Mouse (Mus musculus) intestine, embryonic 16.5 days (tissue): ENCODE data around the gene Usf3. TPM values are rescaled to one million over a fixed set of nuclear protein-coding genes. Genes with fewer than 3 reads are reported as not detected.
A peak's percentile ranks its signal among the peaks of the same experiment; 100 is the strongest.

Experiments
- ATAC-seq: fragments of 200-750 bp; cut with Nextera tagmentation; 2 replicates; pipeline ENCODE4 v1.8.0; 2017; ENCODE audit warnings: moderate TSS enrichment, moderate library complexity
- H3K27ac ChIP-seq: fragments of 300-500 bp; sonication (generic); 2 replicates; pipeline ENCODE4 v1.5.1; 2014; ENCODE audit warnings: mild to moderate bottlenecking, low read length
- H3K27me3 ChIP-seq: fragments of 300-500 bp; sonication (generic); replicated peaks from 2 replicates; pipeline ENCODE4 v1.6.1; 2014; ENCODE audit warnings: low read length, control low read depth, mixed read lengths; ENCODE audit not compliant: control insufficient read depth, insufficient read depth
- H3K36me3 ChIP-seq: fragments of 300-500 bp; sonication (generic); 2 replicates; pipeline ENCODE4 v1.6.1; 2014; ENCODE audit warnings: low read length, control low read depth; ENCODE audit not compliant: control insufficient read depth, insufficient read depth
- H3K4me1 ChIP-seq: fragments of 300-500 bp; sonication (generic); 2 replicates; pipeline ENCODE4 v1.6.1; 2014; ENCODE audit warnings: low read length, control low read depth, mixed read lengths; ENCODE audit not compliant: control insufficient read depth, insufficient read depth
- H3K4me2 ChIP-seq: fragments of 300-500 bp; sonication (generic); 2 replicates; pipeline ENCODE4 v1.6.1; 2014; ENCODE audit warnings: low read depth, low read length, control low read depth
- H3K4me3 ChIP-seq: fragments of 300-500 bp; sonication (generic); 2 replicates; pipeline ENCODE4 v1.5.1; 2014; ENCODE audit warnings: mild to moderate bottlenecking, low read length
- H3K9ac ChIP-seq: fragments of 300-500 bp; sonication (generic); 2 replicates; pipeline ENCODE4 v1.6.1; 2014; ENCODE audit warnings: low read depth, low read length
- H3K9me3 ChIP-seq: fragments of 300-500 bp; sonication (generic); 2 replicates; pipeline ENCODE4 v1.6.1; 2016; ENCODE audit warnings: low read length, control low read depth; ENCODE audit not compliant: control insufficient read depth
- WGBS: fragments of 180-500 bp; shearing (Covaris S2); extraction: QIAGEN DNeasy Blood & Tissue Kit; methylation state at CpG from one replicate; pipeline ENCODE4 v1.1.7; 2014; 5-methylcytosine and 5-hydroxymethylcytosine counted together
- polyA plus RNA-seq: library from polyadenylated mRNA; unstranded; fragments of >200 nt; fragmentation: Nextera tagmentation; extraction: Ambion mirVana; gene quantifications from 2 replicates; pipeline ENCODE4 v1.2.1, GENCODE M21; 2015

The Usf3 gene
- polyA plus RNA-seq, 1 experiment from 2014 or later, result 2.0 TPM

- Histone ChIP-seq H3K9ac (no peak overlapping the region), H3K27ac (no peak overlapping the region), H3K27me3 (no peaks in the 10 kb centered on the region), H3K9me3 (no peaks in the 10 kb centered on the region), H3K36me3 (no peaks in the 10 kb centered on the region), H3K4me2 (no peak overlapping the region), H3K4me1 (no peaks in the 10 kb centered on the region), H3K4me3 (no peak overlapping the region)
- 43% methylated on average over 3 of the region's 3 CpGs for WGBS
- 0 out of 2 replicates have a peak, but pooled peaks have one; percentile 16 for ATAC-seq
Observed at GRCm38 (mm10) chr16:44165182-44165581, 7.9 kb upstream of the Usf3 start.

DNA sequence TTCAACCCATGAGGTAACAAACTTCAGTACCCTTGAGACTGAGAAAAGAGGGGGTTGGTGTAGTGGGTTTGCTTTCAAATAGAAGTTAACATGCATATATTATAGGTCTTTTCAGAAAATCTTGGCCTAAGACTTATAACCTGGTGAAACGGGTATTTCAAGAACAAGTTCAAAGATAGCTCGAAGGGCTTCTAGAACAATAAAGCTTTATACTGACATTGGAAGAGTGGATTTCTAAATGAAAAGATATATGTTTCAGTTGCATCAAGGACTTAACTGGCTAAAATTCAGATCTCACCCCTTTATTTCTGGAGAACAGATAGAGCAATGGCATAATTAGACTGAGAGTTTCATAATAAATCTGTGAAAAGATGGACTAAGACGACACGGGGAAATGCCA lies 4.1 kb upstream of the Usf3 start:
- 0 out of 2 replicates have a peak, but pooled peaks cover 4% of the 10 kb centered on the region for H3K4me1 ChIP-seq
- H3K27ac ChIP-seq, result no peak overlapping the region
- no peak for ATAC-seq
- WGBS, result 79% methylated on average over 4 of the region's 4 CpGs
- H3K9me3 ChIP-seq, result no peaks in the 10 kb centered on the region
- no peak overlapping the region for H3K4me2 ChIP-seq
- no peak overlapping the region for H3K4me3 ChIP-seq
- H3K27me3 ChIP-seq, result no peaks in the 10 kb centered on the region
- no peaks in the 10 kb centered on the region for H3K36me3 ChIP-seq
- no peak overlapping the region for H3K9ac ChIP-seq

DNA sequence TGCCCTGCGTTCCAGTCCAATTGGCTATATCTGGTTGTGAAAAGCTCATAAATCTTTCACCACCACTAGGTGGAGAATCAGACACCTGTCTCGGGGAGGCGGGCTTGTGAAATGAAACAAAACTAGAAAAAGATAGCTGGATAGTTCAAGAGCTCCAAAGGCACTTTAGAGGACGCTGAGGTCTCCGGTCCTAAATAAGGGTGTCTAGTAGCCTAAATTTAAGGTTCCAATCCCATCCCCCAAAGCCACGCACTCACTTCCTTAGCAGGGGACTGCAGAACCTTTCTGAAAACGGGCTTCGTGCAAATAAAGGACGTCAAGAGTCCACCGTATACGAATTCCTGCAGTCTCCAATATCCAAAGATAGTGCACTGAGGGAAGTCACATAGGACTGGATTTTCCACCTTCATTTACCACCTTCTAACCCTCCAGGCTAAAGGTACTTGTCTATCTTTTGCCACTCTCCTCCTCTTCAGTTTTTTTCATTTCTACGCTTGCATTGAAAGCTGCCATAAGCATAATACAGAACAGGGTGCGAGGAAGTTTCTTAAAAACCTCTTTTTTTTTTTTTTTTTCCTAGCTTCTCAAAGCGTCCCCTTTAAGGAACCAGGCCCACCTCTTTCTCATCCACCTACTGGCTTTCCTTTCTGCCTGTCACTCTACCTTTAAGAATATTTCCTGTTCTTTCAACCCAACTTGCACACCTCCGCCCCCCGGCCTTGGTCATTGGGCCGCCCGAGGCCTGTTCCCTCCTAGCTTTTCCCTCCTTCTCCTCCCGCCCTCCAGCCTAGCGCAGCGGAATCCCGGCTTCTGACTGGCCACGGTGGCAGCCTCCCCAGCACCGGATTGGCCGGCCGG lies 520 bp upstream of the Usf3 start:
- Histone ChIP-seq H3K36me3 (no peaks in the 10 kb centered on the region), H3K4me1 (peaks cover 15% of the 10 kb centered on the region), H3K4me3 (peak overlapping the region; percentile 88), H3K9ac (peak overlapping the region; percentile 73), H3K4me2 (peak overlapping the region; percentile 81), H3K9me3 (no peaks in the 10 kb centered on the region), H3K27me3 (no peaks in the 10 kb centered on the region), H3K27ac (peak overlapping the region; percentile 97)
- peak; percentile 99 for ATAC-seq
- under 1% methylated on average over 26 of the region's 26 CpGs for WGBS

- H3K9me3 ChIP-seq, result no peaks in the 10 kb centered on the region
- H3K4me3 ChIP-seq, result peak overlapping the region; percentile 88
- H3K36me3 ChIP-seq, result no peaks in the 10 kb centered on the region
- ATAC-seq, result no peak
- WGBS, result 13% methylated on average over 7 of the region's 7 CpGs
- H3K4me2 ChIP-seq, result peak overlapping the region; percentile 49
- H3K27me3 ChIP-seq, result no peaks in the 10 kb centered on the region
- H3K27ac ChIP-seq, result peak overlapping the region; percentile 95
- H3K9ac ChIP-seq, result peak overlapping the region; percentile 97
- H3K4me1 ChIP-seq, result peaks cover 16% of the 10 kb centered on the region
Observed at GRCm38 (mm10) chr16:44173966-44174530, 1.0 kb downstream of the Usf3 start.

- WGBS, result 55% methylated on average over 1 of the region's 1 CpGs
- Histone ChIP-seq H3K9ac (peak overlapping the region; percentile 45; the same call in 1 of the 2 replicates), H3K4me1 (peaks cover 18% of the 10 kb centered on the region), H3K9me3 (no peaks in the 10 kb centered on the region), H3K36me3 (no peaks in the 10 kb centered on the region), H3K4me3 (peak overlapping the region; percentile 11), H3K27ac (peak overlapping the region; percentile 85), H3K27me3 (no peaks in the 10 kb centered on the region), H3K4me2 (peak overlapping the region; percentile 37)
- ATAC-seq, result peak; percentile 6; the same call in 1 of the 2 replicates
Observed at GRCm38 (mm10) chr16:44175001-44175400, 2.0 kb downstream of the Usf3 start.

- H3K27me3 ChIP-seq, result no peaks in the 10 kb centered on the region
- 0 out of 2 replicates have a peak, but pooled peaks cover under 1% of the 10 kb centered on the region for H3K36me3 ChIP-seq
- peaks cover 18% of the 10 kb centered on the region for H3K4me1 ChIP-seq
- no peak overlapping the region for H3K27ac ChIP-seq
- ATAC-seq, result no peak
- no peak overlapping the region for H3K4me2 ChIP-seq
- no peak overlapping the region for H3K9ac ChIP-seq
- 100% methylated on average over 2 of the region's 2 CpGs for WGBS
- no peaks in the 10 kb centered on the region for H3K9me3 ChIP-seq
- H3K4me3 ChIP-seq, result no peak overlapping the region
Observed at GRCm38 (mm10) chr16:44176511-44176910, 3.5 kb downstream of the Usf3 start.

- 50% methylated on average over 1 of the region's 1 CpGs for WGBS
- Histone ChIP-seq H3K4me1 (peaks cover 14% of the 10 kb centered on the region), H3K27ac (peak overlapping the region; percentile 28; the same call in 1 of the 2 replicates), H3K27me3 (no peaks in the 10 kb centered on the region), H3K9me3 (no peaks in the 10 kb centered on the region), H3K9ac (no peak overlapping the region), H3K36me3 (0 out of 2 replicates have a peak, but pooled peaks cover 3% of the 10 kb centered on the region), H3K4me3 (no peak overlapping the region), H3K4me2 (no peak overlapping the region)
- peak; percentile 75 for ATAC-seq
Observed at GRCm38 (mm10) chr16:44178555-44178954, 5.5 kb downstream of the Usf3 start.

DNA sequence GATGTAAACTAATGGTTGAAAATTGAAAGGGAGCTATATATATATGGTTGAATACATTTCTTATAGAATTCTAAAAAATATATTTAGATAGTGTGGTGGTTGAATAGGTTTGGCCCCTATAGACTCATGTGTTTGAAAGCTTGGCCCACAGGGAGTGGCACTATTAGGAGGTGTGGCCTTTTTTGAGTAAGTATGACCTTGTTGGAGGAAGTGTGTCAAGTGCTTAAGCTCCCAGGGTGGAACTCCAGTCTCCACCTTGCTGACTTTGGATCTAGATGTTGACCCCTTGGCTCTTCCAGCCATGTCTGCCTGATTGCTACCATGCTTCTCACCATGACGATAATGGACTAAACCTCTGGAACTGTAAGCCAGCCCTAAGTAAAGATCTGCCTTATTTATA lies 9.6 kb downstream of the Usf3 start:
- ATAC-seq, result no peak
- Histone ChIP-seq H3K4me2 (no peak overlapping the region), H3K9ac (no peak overlapping the region), H3K9me3 (no peaks in the 10 kb centered on the region), H3K27me3 (no peaks in the 10 kb centered on the region), H3K4me3 (no peak overlapping the region), H3K4me1 (0 out of 2 replicates have a peak, but pooled peaks cover 3% of the 10 kb centered on the region), H3K36me3 (0 out of 2 replicates have a peak, but pooled peaks cover 3% of the 10 kb centered on the region), H3K27ac (no peak overlapping the region)
- WGBS, result 92% methylated on average over 1 of the region's 1 CpGs

GRCm38 (mm10) chr16:44184769-44185168 lies 11.7 kb downstream of the Usf3 start:
- H3K36me3 ChIP-seq, result 0 out of 2 replicates have a peak, but pooled peaks cover 3% of the 10 kb centered on the region
- H3K4me1 ChIP-seq, result no peaks in the 10 kb centered on the region
- H3K27me3 ChIP-seq, result no peaks in the 10 kb centered on the region
- H3K9me3 ChIP-seq, result no peaks in the 10 kb centered on the region
- ATAC-seq, result no peak
- H3K4me3 ChIP-seq, result no peak overlapping the region
- no peak overlapping the region for H3K27ac ChIP-seq
- WGBS, result 58% methylated on average over 3 of the region's 3 CpGs
- H3K4me2 ChIP-seq, result no peak overlapping the region
- no peak overlapping the region for H3K9ac ChIP-seq
